Mouse (Mus musculus) layer of hippocampus, adult 18-20 months (tissue): ENCODE results near the gene Commd1. TPM values are rescaled to one million over a fixed set of nuclear protein-coding genes. Genes with fewer than 3 reads are reported as not detected.

Experiments used
- total RNA-seq, 2 experiments: library from RNA; stranded (reverse); gene quantifications; 2 replicates each; pipeline ENCODE4 v1.2.3; 2021

Commd1 gene
- total RNA-seq, 2 experiments from 2014 or later, result 58.4 to 63.7 TPM

Other genes starting within 250 kb of the Commd1 start
- 10 to 100 TPM; 12.9 to 14.7 TPM for gene B3gnt2, start 121.4 kb downstream of the Commd1 start, total RNA-seq
- 10 to 100 TPM; 71.3 to 72.3 TPM for gene Zrsr1, start 10.4 kb downstream of the Commd1 start, total RNA-seq
- 1 to 10 TPM; 8.6 to 9.3 TPM for gene Gm28048, start 292 bp downstream of the Commd1 start, total RNA-seq
- 100 to 1,000 TPM; 115 to 123 TPM for gene Cct4, start 8.1 kb upstream of the Commd1 start, total RNA-seq
- gene Fam161a, start 25.1 kb upstream of the Commd1 start, total RNA-seq, result 1 to 10 TPM; 3.2 to 4.2 TPM